Mouse (Mus musculus) regulatory T cell (primary cell): ENCODE measurements at regions not wholly inside any gene's neighbourhood (a gene's known extent, or its start where the extent isn't known, plus 50 kb on each side); places are given as distances from the start of the nearest gene placed in this dataset.

ENCODE experiments used
- in situ Hi-C: fragments of 300-600 bp; cut with MboI, MseI; formaldehyde crosslinking; loops from one replicate; pipeline ENCODE4 v1.15.1; 2025; ENCODE audit warnings: high pct_unique_total_duplicates

DNA sequence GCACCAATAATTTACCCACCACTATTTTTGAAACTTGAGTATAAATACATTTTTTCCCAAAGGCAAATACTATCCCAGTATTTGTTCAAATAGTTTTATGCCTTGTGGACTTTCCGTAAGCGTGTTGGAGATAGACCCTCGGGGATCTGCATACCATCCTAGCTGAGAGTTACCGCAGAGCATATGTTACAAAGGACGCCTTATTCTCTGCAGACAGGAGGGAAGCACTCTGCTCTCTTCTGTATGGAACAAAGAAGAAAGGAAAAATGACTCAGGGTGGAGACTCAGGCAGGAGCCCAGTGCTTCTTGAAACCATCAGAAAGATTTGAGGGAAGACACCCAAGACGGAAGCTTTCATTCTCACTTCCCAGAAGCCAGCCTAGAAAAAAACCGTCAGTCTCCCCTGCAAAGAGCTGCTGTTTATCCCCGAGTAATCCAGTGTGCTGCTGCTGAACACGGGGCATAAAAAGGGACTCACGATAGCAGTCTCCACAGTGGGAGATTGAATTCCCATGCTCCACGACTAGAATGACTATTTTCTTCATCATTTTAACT is 200.2 kb upstream of the Runx1 start:
- in situ Hi-C loops: no loop called here

- in situ Hi-C loops: no loop called here
Observed at GRCm38 (mm10) chr16:93019800-93020555, 194.0 kb upstream of the Runx1 start.

GRCm38 (mm10) chr16:93018766-93019165 is 192.8 kb upstream of the Runx1 start:
- in situ Hi-C loops: no loop called here

GRCm38 (mm10) chr16:93017025-93017424 is 191.1 kb upstream of the Runx1 start:
- in situ Hi-C loops: no loop called here

GRCm38 (mm10) chr16:93015636-93016035 is 189.7 kb upstream of the Runx1 start:
- in situ Hi-C loops: no loop called here

GRCm38 (mm10) chr16:93014991-93015390 is 189.0 kb upstream of the Runx1 start:
- in situ Hi-C loops: no loop called here

DNA sequence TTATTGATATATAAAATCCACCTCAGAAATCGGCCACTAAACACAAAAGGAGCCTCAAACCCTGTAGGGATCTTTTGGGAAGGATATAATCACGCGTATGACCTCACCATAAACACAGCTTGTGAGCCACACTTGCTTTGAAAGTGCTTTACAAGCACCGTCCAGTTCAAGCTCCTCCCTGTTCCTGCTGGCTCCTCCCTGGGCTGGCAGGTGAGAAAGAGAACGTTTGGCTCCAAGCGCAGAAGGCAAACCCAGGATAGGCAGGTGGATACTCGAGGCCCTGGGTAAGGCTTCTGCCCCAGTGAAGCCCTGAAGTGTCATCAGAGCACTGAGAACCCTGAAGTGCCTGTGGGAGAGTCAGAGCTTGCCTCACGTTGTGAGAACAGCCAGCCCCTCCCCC is 187.9 kb upstream of the Runx1 start:
- in situ Hi-C loops: no loop called here

- in situ Hi-C loops: no loop called here
Observed at GRCm38 (mm10) chr16:93013256-93013655, 187.3 kb upstream of the Runx1 start.

DNA sequence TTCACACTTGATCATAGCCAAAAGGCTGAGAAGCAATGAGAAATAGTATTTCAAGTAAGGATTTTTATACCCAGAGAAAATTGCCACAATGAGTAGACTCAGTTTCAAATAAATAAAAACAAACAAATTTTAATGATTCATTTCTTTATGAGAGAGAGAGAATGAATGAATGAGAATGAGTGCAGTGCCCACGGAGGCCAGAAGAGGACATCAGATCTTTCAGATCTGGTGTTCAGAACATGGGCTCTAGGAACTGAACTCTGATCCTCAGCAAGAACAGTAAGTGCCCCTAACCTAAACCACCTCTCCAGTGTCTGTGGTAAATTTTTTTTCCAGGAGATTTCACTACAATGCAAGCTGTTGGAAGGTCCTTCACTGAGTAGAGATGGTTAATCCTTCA is 185.5 kb upstream of the Runx1 start:
- in situ Hi-C loops: no loop called here

GRCm38 (mm10) chr16:93006321-93006984 is 180.5 kb upstream of the Runx1 start:
- in situ Hi-C loops: no loop called here

- in situ Hi-C loops: no loop called here
Observed at GRCm38 (mm10) chr16:93005470-93005869, 179.5 kb upstream of the Runx1 start.

DNA sequence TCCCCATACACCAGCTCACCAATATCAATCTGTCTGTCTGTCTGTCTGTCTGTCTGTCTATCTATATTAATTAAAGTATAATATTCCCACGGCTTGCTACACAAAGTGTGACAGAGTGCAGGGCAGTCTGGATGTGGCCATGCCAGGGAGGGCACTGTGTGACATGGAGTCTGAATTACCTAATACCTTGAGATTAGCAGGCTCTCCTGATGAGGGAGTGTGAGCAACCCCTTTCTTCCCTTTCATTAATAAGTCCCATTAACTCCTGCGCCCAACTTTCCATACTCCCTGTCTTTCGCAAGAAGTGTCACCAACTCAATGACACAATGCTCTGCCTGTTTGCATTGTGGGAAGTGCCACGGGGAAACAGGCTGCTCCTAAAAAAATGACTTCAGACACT is 177.9 kb upstream of the Runx1 start:
- in situ Hi-C loops: no loop called here

GRCm38 (mm10) chr16:92998689-92999088 is 172.7 kb upstream of the Runx1 start:
- in situ Hi-C loops: no loop called here

DNA sequence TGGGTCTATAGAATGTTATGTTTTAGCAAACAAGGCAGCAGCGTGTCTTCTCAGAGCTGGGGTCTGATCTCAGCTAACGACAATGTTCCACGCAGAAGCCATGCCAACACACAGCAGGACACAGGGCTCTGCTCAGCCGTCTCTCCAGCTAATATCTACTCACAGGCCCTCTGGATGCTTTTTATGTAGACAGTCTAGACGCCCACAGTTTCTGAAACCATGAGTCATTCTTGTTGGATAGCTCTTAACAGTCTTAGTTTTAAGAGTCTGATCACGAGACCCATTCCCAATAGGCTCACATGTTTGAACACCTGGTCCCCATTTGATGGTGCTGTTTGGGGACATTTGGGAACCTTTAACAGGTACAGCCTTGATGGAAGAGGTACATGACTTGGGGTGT is 171.7 kb upstream of the Runx1 start:
- in situ Hi-C loops: no loop called here

DNA sequence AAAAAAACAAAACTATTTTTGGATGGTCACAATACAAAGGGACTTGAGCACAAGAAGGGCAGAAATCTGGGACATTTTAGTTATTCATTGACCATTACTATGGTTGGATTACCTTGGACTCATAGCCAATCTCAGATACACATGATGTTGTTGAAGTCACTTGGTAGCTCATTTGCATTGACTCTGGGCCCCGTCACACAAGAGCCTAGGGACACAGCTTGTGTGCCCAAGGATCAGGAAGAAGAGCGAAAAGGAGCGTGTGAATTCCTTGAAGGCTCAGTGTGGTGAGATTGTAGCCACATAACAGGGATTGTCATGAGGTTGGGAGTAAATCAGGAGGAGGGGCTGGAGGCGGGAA is 170.0 kb upstream of the Runx1 start:
- in situ Hi-C loops: no loop called here

GRCm38 (mm10) chr16:92995132-92995992 is 169.4 kb upstream of the Runx1 start:
- in situ Hi-C loops: no loop called here

GRCm38 (mm10) chr16:92992876-92993275 is 166.9 kb upstream of the Runx1 start:
- in situ Hi-C loops: no loop called here

DNA sequence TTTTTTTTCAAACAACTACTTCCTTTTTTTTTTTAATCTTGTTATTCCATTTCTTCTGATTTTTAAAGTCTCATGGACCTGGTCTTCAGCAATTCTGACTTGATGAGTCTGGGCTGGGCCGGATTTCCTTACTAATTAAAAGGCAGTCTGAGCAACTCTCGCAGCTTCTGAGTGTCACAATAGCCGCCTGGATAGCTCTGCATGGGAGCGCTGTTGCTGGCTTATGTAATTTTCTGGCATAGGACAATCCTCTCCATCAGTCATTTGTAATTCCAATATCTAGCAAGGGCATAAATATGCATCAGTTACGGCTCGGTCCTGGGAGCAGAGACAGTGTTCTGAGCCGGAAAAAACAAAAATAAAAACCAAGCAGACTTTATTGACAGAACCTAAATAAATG is 165.5 kb upstream of the Runx1 start:
- in situ Hi-C loops: no loop called here

DNA sequence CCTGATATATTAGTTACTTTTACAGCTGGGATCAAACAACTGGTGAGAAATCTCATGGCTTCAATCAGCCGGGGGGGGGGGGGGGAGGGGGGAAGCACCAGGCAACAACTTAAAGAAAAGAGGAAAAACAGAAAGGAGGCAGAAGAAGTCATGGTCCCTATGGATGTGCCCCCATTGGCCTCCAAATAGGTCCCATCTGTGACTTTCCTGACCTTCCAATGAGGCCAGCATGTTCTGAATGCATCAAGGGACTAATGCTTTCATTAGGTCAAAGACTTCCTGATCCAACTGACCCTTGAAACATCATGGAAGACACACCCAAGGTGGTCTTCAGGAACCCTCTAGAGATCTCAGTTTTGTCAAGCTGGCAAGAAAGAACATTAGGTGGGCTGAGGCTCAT is 162.5 kb upstream of the Runx1 start:
- in situ Hi-C loops: loop anchor here (5.0 kb wide), 1 partner anchor 51 kb away; no protein-coding TSS in a partner anchor

GRCm38 (mm10) chr16:92988000-92988399 is 162.1 kb upstream of the Runx1 start:
- in situ Hi-C loops: loop anchor here (5.0 kb wide), 1 partner anchor 51 kb away; no protein-coding TSS in a partner anchor

GRCm38 (mm10) chr16:92985768-92986167 is 159.8 kb upstream of the Runx1 start:
- in situ Hi-C loops: loop anchor here (5.0 kb wide), 1 partner anchor 48 kb away; no protein-coding TSS in a partner anchor

DNA sequence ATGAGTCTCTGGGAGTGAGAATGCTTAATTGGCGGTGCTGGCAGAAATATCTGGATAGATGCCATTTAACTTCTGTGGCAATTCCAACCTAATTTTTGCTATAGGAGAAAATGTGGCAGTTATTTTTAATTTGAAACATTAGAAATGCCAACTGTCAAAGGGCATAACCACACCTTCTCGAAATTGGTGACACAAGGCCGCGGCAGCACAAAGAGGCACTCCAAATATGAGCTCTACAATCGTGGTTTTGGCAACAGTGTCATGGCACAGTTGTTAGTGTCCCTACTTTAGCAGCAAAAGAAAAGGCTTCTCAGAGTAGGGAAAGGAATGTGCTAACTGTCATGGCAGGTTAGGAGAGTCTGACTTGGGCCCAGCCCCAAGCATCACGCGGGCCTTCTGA is 157.0 kb upstream of the Runx1 start:
- in situ Hi-C loops: no loop called here
